Mouse (Mus musculus): ENCODE measurements around the gene Gm44503. TPM values are rescaled to one million over a fixed set of nuclear protein-coding genes. Genes with fewer than 3 reads are reported as not detected.

Gm44503 gene
- polyA plus RNA-seq, 1 experiment from 2014 or later = not detected

- WGBS = 63% methylated on average over 2 of the region's 2 CpGs
- Histone ChIP-seq H3K4me2 (replicated peaks) (no peak overlapping the region), H3K27me3 (no peaks in the 10 kb centered on the region; the same call in 1 of the 2 replicates), H3K9me3 (no peaks in the 10 kb centered on the region), H3K4me1 (peaks cover 7% of the 10 kb centered on the region), H3K27ac (no peak overlapping the region), H3K4me3 (no peak overlapping the region), H3K9ac (no peak overlapping the region), H3K36me3 (no peaks in the 10 kb centered on the region)
- ATAC-seq (ENCODE audit: insufficient number of reproducible peaks, insufficient read depth, low FRiP score, low TSS enrichment) = no peak
Measured at GRCm38 (mm10) chr9:72983066-72983465, 24.4 kb downstream of the Gm44503 start.

GRCm38 (mm10) chr9:72985250-72986220 is 26.9 kb downstream of the Gm44503 start, which contains the start of the genes Ccpg1os and Ccpg1:
Gene Ccpg1os, minus strand, starts transcription at chr9:72985382.
Gene Ccpg1, plus strand, starts transcription at chr9:72985429.
- no peaks in the 10 kb centered on the region; the same call in 1 of the 2 replicates for H3K27me3 ChIP-seq
- H3K4me3 ChIP-seq = peak within 1 kb of the TSS; percentile 87
- H3K4me2 ChIP-seq (replicated peaks) = peak within 1 kb of the TSS; percentile 86
- peaks cover 7% of the 10 kb centered on the region for H3K4me1 ChIP-seq
- 0 out of 2 replicates have a peak within 1 kb of the TSS, but pooled peaks have one; percentile 30 for H3K27ac ChIP-seq
- no peaks in the 10 kb centered on the region for H3K9me3 ChIP-seq
- ATAC-seq (ENCODE audit: insufficient number of reproducible peaks, insufficient read depth, low FRiP score, low TSS enrichment) = peak; percentile 99
- no peaks in the 10 kb centered on the region for H3K36me3 ChIP-seq
- H3K9ac ChIP-seq = peak within 1 kb of the TSS; percentile 75
- WGBS = under 1% methylated on average over 88 of the region's 88 CpGs

DNA sequence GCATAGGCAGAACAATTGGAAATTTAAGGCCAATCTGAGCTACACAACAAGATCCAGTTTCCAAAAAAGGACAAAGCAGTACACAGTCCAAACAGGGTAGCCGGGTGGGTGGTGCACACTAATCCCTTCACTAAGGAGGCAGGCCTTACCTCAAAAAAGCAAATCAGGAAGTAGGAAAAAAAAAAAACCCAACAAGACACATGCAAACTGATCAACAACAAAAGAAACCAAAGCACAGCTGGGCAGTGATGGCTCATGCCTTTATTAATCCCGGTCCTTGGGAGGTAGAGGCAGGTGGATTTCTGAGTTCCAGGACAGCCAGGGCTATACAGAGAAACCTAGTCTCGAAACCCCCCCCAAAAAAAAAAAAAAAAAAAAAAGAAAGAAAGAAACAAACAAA is 29.1 kb downstream of the Gm44503 start:
- no peaks in the 10 kb centered on the region for H3K36me3 ChIP-seq
- no peak overlapping the region for H3K27ac ChIP-seq
- ATAC-seq (ENCODE audit: insufficient number of reproducible peaks, insufficient read depth, low FRiP score, low TSS enrichment) = no peak
- H3K9me3 ChIP-seq = no peaks in the 10 kb centered on the region
- H3K27me3 ChIP-seq = no peaks in the 10 kb centered on the region; the same call in 1 of the 2 replicates
- H3K9ac ChIP-seq = no peak overlapping the region
- H3K4me1 ChIP-seq = peaks cover 7% of the 10 kb centered on the region
- no peak overlapping the region for H3K4me3 ChIP-seq
- no peak overlapping the region for H3K4me2 ChIP-seq (replicated peaks)
- 61% methylated on average over 3 of the region's 3 CpGs for WGBS

DNA sequence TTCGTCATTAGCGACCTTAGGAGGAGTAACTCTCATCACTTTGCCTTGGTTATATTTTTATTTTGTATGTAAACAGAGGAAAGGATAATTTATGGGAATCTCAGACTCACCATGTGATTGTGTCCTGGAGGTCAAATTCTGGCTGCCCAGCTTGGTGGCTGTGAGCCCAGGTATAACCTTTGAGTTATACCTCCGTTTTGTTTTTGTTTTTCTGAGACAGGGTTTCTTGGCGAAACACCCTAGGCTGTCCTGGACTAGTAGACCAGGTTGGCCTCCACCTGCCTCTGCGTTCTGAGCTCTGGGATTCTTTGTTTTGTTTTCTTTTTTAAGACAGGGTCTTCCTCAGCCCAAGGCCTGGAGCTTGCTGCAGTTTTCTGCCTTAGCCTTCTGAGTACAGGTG is 30.1 kb downstream of the Gm44503 start:
- H3K9ac ChIP-seq = no peak overlapping the region
- no peak for ATAC-seq (ENCODE audit: insufficient number of reproducible peaks, insufficient read depth, low FRiP score, low TSS enrichment)
- no peak overlapping the region for H3K4me2 ChIP-seq (replicated peaks)
- H3K27me3 ChIP-seq = no peaks in the 10 kb centered on the region; the same call in 1 of the 2 replicates
- no peaks in the 10 kb centered on the region for H3K9me3 ChIP-seq
- no peak overlapping the region for H3K4me3 ChIP-seq
- no peaks in the 10 kb centered on the region for H3K36me3 ChIP-seq
- peaks cover 7% of the 10 kb centered on the region for H3K4me1 ChIP-seq
- H3K27ac ChIP-seq = no peak overlapping the region
- WGBS = 85% methylated on average over 5 of the region's 5 CpGs

DNA sequence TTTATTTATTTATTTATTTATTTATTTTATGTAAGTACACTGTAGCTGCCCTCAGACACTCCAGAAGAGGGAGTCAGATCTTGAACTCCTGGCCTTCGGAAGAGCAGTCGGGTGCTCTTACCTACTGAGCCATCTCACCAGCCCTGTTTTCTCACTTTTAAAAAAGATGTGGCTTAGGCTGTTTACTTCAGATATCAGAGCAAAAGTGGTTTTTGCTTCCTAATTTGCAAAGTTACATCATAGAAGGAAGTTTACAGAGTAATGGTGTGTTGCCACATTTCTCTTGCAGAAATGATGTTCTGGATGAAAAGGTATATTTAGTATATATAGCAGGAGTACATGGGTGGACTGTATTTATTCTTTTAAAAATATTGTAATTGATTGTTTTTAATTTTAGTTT is 32.8 kb downstream of the Gm44503 start:
- WGBS = 89% methylated on average over 2 of the region's 2 CpGs
- no peaks in the 10 kb centered on the region; the same call in 1 of the 2 replicates for H3K27me3 ChIP-seq
- no peaks in the 10 kb centered on the region for H3K4me1 ChIP-seq
- H3K27ac ChIP-seq = no peak overlapping the region
- no peak overlapping the region for H3K4me2 ChIP-seq (replicated peaks)
- no peak overlapping the region for H3K9ac ChIP-seq
- H3K4me3 ChIP-seq = no peak overlapping the region
- no peaks in the 10 kb centered on the region for H3K9me3 ChIP-seq
- no peak for ATAC-seq (ENCODE audit: insufficient number of reproducible peaks, insufficient read depth, low FRiP score, low TSS enrichment)
- H3K36me3 ChIP-seq = no peaks in the 10 kb centered on the region

- no peak for ATAC-seq (ENCODE audit: insufficient number of reproducible peaks, insufficient read depth, low FRiP score, low TSS enrichment)
- H3K9ac ChIP-seq = no peak overlapping the region
- no peaks in the 10 kb centered on the region for H3K4me1 ChIP-seq
- no peak overlapping the region for H3K4me2 ChIP-seq (replicated peaks)
- no peak overlapping the region for H3K4me3 ChIP-seq
- no peaks in the 10 kb centered on the region for H3K36me3 ChIP-seq
- 86% methylated on average over 5 of the region's 5 CpGs for WGBS
- H3K27ac ChIP-seq = no peak overlapping the region
- H3K9me3 ChIP-seq = no peaks in the 10 kb centered on the region
- H3K27me3 ChIP-seq = no peaks in the 10 kb centered on the region
Measured at GRCm38 (mm10) chr9:72992576-72992975, 33.9 kb downstream of the Gm44503 start.

GRCm38 (mm10) chr9:72996167-72996566 is 37.5 kb downstream of the Gm44503 start:
- Histone ChIP-seq H3K36me3 (no peaks in the 10 kb centered on the region), H3K4me1 (no peaks in the 10 kb centered on the region)
- no peak for ATAC-seq (ENCODE audit: insufficient number of reproducible peaks, insufficient read depth, low FRiP score, low TSS enrichment)

GRCm38 (mm10) chr9:72996806-72997205 is 38.2 kb downstream of the Gm44503 start:
- Histone ChIP-seq H3K27me3 (no peaks in the 10 kb centered on the region), H3K36me3 (no peaks in the 10 kb centered on the region), H3K4me1 (no peaks in the 10 kb centered on the region), H3K4me2 (replicated peaks) (no peak overlapping the region), H3K9ac (no peak overlapping the region), H3K27ac (no peak overlapping the region), H3K9me3 (no peaks in the 10 kb centered on the region), H3K4me3 (no peak overlapping the region)
- WGBS = 67% methylated on average over 7 of the region's 7 CpGs
- no peak for ATAC-seq (ENCODE audit: insufficient number of reproducible peaks, insufficient read depth, low FRiP score, low TSS enrichment)

More at GRCm38 (mm10) chr9:72996167-72996566, 37.5 kb downstream of the Gm44503 start:
- H3K9me3 ChIP-seq = no peaks in the 10 kb centered on the region
- H3K27ac ChIP-seq = no peak overlapping the region
- H3K4me2 ChIP-seq (replicated peaks) = no peak overlapping the region
- no peak overlapping the region for H3K9ac ChIP-seq
- no peak overlapping the region for H3K4me3 ChIP-seq
- H3K27me3 ChIP-seq = no peaks in the 10 kb centered on the region

- no peak for ATAC-seq (ENCODE audit: insufficient number of reproducible peaks, insufficient read depth, low FRiP score, low TSS enrichment)
- Histone ChIP-seq H3K4me3 (no peak overlapping the region), H3K4me1 (no peaks in the 10 kb centered on the region), H3K27me3 (no peaks in the 10 kb centered on the region), H3K4me2 (replicated peaks) (no peak overlapping the region), H3K9ac (no peak overlapping the region), H3K36me3 (no peaks in the 10 kb centered on the region), H3K27ac (no peak overlapping the region), H3K9me3 (no peaks in the 10 kb centered on the region)
- WGBS = 72% methylated on average over 2 of the region's 2 CpGs
Measured at GRCm38 (mm10) chr9:73000487-73000886, 41.8 kb downstream of the Gm44503 start.

- Histone ChIP-seq H3K27ac (no peak overlapping the region), H3K27me3 (no peaks in the 10 kb centered on the region), H3K4me1 (no peaks in the 10 kb centered on the region), H3K4me2 (replicated peaks) (no peak overlapping the region), H3K9me3 (no peaks in the 10 kb centered on the region), H3K36me3 (peaks cover 4% of the 10 kb centered on the region), H3K9ac (no peak overlapping the region), H3K4me3 (no peak overlapping the region)
- WGBS = 85% methylated on average over 13 of the region's 13 CpGs
- no peak for ATAC-seq (ENCODE audit: insufficient number of reproducible peaks, insufficient read depth, low FRiP score, low TSS enrichment)
Measured at GRCm38 (mm10) chr9:73001314-73002011, 42.8 kb downstream of the Gm44503 start.

GRCm38 (mm10) chr9:73002177-73002576 is 43.5 kb downstream of the Gm44503 start:
- ATAC-seq (ENCODE audit: insufficient number of reproducible peaks, insufficient read depth, low FRiP score, low TSS enrichment) = no peak

More at GRCm38 (mm10) chr9:73002177-73002576, 43.5 kb downstream of the Gm44503 start:
- Histone ChIP-seq H3K36me3 (peaks cover 7% of the 10 kb centered on the region), H3K27ac (no peak overlapping the region), H3K4me1 (no peaks in the 10 kb centered on the region), H3K27me3 (no peaks in the 10 kb centered on the region), H3K4me3 (no peak overlapping the region), H3K9ac (no peak overlapping the region), H3K4me2 (replicated peaks) (no peak overlapping the region), H3K9me3 (no peaks in the 10 kb centered on the region)
- 73% methylated on average over 3 of the region's 3 CpGs for WGBS

Data from embryonic facial prominence, embryonic 12.5 days (tissue).